Mouse (Mus musculus) monocyte, adult 59 days (primary cell): Measurements from ENCODE around the gene Timp4. TPM values are rescaled to one million over a fixed set of nuclear protein-coding genes. Genes with fewer than 3 reads are reported as not detected.

Experiments
- total RNA-seq, 2 experiments: library from RNA; stranded (reverse); gene quantifications; one replicate each; pipeline ENCODE4 v1.2.4; 2023

The Timp4 gene
- total RNA-seq, result not detected

GRCm38 (mm10) chr6:115252099-115252873 lies at the start of gene Timp4:
TSS of gene Timp4 (minus strand) at chr6:115252205.

GRCm38 (mm10) chr6:115227043-115227442 lies 25.0 kb downstream of the Timp4 start, which contains the start of gene Gm17482:
TSS of gene Gm17482 (plus strand) at chr6:115227343.

Other genes starting within 250 kb of the Timp4 start
- 10 to 100 TPM; 12.2 to 12.4 TPM for gene Tamm41, start 214.3 kb downstream of the Timp4 start, total RNA-seq
- gene Syn2, start 117.3 kb downstream of the Timp4 start, total RNA-seq, result not detected
- gene Gm17482, start 24.9 kb downstream of the Timp4 start, total RNA-seq, result not detected
- 10 to 100 TPM; 64.5 to 72.3 TPM for gene Pparg, start 108.7 kb upstream of the Timp4 start, total RNA-seq